Mouse (Mus musculus) CD4-positive naive resting alpha-beta T cell, adult 57 days (primary cell): ENCODE measurements around the gene Alox12. TPM values are rescaled to one million over a fixed set of nuclear protein-coding genes. Genes with fewer than 3 reads are reported as not detected.

Experiments used
- total RNA-seq: library from RNA; stranded (reverse); gene quantifications from one replicate; pipeline ENCODE4 v1.2.4, GENCODE M21; 2023

Gene Alox12
- total RNA-seq, result 1.1 TPM

DNA sequence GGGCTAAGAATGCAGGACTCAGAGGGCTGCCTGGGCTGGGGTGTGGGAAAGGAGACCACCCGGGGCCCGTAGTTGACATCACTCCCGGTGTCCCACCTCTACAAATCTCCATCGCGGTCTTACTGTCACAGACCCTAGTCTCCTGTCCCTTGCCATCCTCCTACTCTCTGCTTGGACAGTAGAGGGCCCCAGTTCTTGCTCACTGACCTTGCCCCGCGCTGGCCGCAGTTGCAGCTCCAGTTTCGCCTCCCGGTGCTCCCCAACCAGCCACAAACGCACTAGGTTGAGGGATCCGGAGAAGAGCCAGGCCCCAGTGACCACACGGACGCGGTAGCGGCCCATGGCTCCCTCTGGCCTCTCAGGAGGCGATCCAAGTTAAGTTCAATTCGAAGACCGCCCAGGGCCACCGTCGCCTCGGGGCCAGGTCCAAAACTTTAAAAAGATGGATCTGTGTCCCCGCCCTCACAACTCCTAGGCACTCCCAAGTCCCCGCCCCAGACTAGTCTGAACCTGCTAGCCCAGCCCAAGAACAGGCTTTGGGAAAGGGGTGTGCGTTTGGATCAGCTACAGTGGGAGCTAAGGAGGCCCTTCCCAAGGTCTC, at the start of gene Alox12:
Gene Alox12 (minus strand): TSS at position 423 of the 601 bp plus-strand sequence.

GRCm38 (mm10) chr11:70239541-70240279, 15.4 kb downstream of the Alox12 start, which contains the start of the genes Gm21988 and Rnasek:
Gm21988 (minus strand) TSS chr11:70239830.
Rnasek (minus strand) TSS chr11:70239842.

GRCm38 (mm10) chr11:70237457-70238167, 17.5 kb downstream of the Alox12 start, which contains the start of gene 0610010K14Rik:
0610010K14Rik (minus strand) TSS chr11:70237914.

DNA sequence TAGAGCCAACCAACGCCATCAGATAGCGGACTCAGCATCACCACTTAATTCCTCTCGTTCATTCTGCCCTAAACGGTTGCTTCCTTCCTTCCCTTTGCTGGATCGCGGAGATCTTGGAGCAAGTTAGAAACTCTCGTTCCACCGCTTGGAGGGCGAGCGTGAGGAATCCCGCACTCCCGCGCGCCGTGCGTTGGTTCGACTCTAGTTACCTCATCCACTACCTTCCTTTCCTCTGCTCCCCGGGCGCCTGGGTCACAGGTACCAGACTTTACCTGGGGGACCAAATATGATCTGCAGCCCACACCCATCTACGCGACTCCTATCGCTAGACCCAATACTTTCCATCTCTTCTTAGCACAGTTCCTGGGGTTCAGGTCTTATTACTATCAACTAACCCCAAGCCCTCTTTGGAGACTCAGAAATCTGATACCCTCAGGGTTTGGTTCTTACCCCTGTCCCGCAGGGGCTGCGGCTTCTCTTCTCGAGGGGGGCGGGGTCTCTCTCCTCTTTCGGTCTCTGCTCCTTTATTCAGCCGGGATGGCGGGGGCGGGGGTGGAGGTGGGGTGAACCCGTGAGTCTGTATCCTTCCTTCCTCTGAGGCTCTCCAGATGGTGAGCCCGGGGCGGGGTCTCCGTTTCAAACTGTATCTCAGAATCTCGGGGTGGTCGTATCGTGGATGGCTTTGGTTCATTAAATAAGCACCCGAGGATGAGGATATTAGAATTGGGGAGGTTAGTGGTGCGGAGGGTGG, 25.7 kb downstream of the Alox12 start, which contains the start of gene Bcl6b:
Gene Bcl6b (minus strand): TSS at position 539 of the 751 bp plus-strand sequence.

GRCm38 (mm10) chr11:70220731-70221602, 34.2 kb downstream of the Alox12 start, which contains the start of gene Slc16a13:
Slc16a13 (minus strand) TSS chr11:70221064.

GRCm38 (mm10) chr11:70212423-70212822, 42.7 kb downstream of the Alox12 start, which contains the start of gene Slc16a11:
Slc16a11 (plus strand) TSS chr11:70212752.

Other genes with a start within 250 kb of the Alox12 start
- 79.5 TPM for gene Acadvl, start 239.9 kb downstream of the Alox12 start, total RNA-seq
- gene Dlg4, start 238.4 kb downstream of the Alox12 start, total RNA-seq, result 41.1 TPM
- not detected for gene Asgr1, start 201.3 kb downstream of the Alox12 start, total RNA-seq
- not detected for gene Asgr2, start 162.7 kb downstream of the Alox12 start, total RNA-seq
- not detected for gene Mgl2, start 125.0 kb downstream of the Alox12 start, total RNA-seq
- gene Clec10a, start 99.2 kb downstream of the Alox12 start, total RNA-seq, result 1.6 TPM
- not detected for gene Slc16a11, start 42.6 kb downstream of the Alox12 start, total RNA-seq
- gene Slc16a13, start 34.3 kb downstream of the Alox12 start, total RNA-seq, result 3.4 TPM
- gene Bcl6b, start 25.6 kb downstream of the Alox12 start, total RNA-seq, result 0.77 TPM
- 70.5 TPM for gene 0610010K14Rik, start 17.4 kb downstream of the Alox12 start, total RNA-seq
- 4.8 TPM for gene Gm21988, start 15.5 kb downstream of the Alox12 start, total RNA-seq
- gene Rnasek, start 15.5 kb downstream of the Alox12 start, total RNA-seq, result 68.2 TPM
- gene Alox12e, start 67.3 kb upstream of the Alox12 start, total RNA-seq, result not detected
- gene Alox15, start 96.7 kb upstream of the Alox12 start, total RNA-seq, result 0.68 TPM
- 27.0 TPM for gene Pelp1, start 154.7 kb upstream of the Alox12 start, total RNA-seq
- gene Arrb2, start 177.3 kb upstream of the Alox12 start, total RNA-seq, result 347 TPM
- 39.9 TPM for gene Med11, start 196.6 kb upstream of the Alox12 start, total RNA-seq
- gene Zmynd15, start 204.1 kb upstream of the Alox12 start, total RNA-seq, result 1.1 TPM
- 2.3 TPM for gene Cxcl16, start 204.6 kb upstream of the Alox12 start, total RNA-seq
- 1.5 TPM for gene Tm4sf5, start 249.9 kb upstream of the Alox12 start, total RNA-seq